Mouse (Mus musculus) brain, embryonic 14.5 days (tissue): ENCODE data around the gene Gpc4. TPM values are rescaled to one million over a fixed set of nuclear protein-coding genes. Genes with fewer than 3 reads are reported as not detected.

Source experiments
- DNase-seq: peaks from one replicate; pipeline ENCODE4 v3.0.0-alpha.2; 2011; ENCODE audit warnings: low read depth
- CTCF ChIP-seq: fragments of 200-500 bp; IDR thresholded peaks from 2 replicates; pipeline ENCODE4 v1.5.1; 2012; ENCODE audit warnings: inconsistent platforms, mild to moderate bottlenecking, moderate library complexity, borderline replicate concordance; ENCODE audit not compliant: insufficient read depth, insufficient read length; ENCODE audit errors: extremely low read depth
- POLR2A ChIP-seq: fragments of 200-500 bp; IDR thresholded peaks from 2 replicates; pipeline ENCODE4 v1.6.1; 2012; ENCODE audit warnings: mild to moderate bottlenecking, inconsistent platforms, borderline replicate concordance; ENCODE audit not compliant: poor library complexity, insufficient read depth, insufficient read length, severe bottlenecking; ENCODE audit errors: extremely low read depth
- polyA plus RNA-seq: library from polyadenylated mRNA; depleted of rRNA; stranded (reverse); fragments of >200 nt; gene quantifications from 2 replicates; pipeline ENCODE4 v1.2.3, GENCODE M21; 2012; rRNA removed

The Gpc4 gene
- polyA plus RNA-seq, 1 experiment = 15.2 TPM

- peak; percentile 73 for DNase-seq
- TF ChIP-seq POLR2A (no peak), CTCF (no peak)
Measured at GRCm38 (mm10) chrX:52086885-52087573, 78.0 kb downstream of the Gpc4 start.

GRCm38 (mm10) chrX:52083557-52083956 lies 81.5 kb downstream of the Gpc4 start:
- TF ChIP-seq CTCF (no peak), POLR2A (no peak)
- no peak for DNase-seq

GRCm38 (mm10) chrX:52072410-52072809 lies 92.6 kb downstream of the Gpc4 start:
- DNase-seq = no peak
- TF ChIP-seq CTCF = no peak
- no peak for TF ChIP-seq POLR2A

- DNase-seq = no peak
- TF ChIP-seq CTCF = no peak
- no peak for TF ChIP-seq POLR2A
Measured at GRCm38 (mm10) chrX:52053416-52053815, 111.6 kb downstream of the Gpc4 start.

- peak; percentile 43 for DNase-seq
- TF ChIP-seq POLR2A = no peak
- TF ChIP-seq CTCF = no peak
Measured at GRCm38 (mm10) chrX:52052011-52052410, 113.0 kb downstream of the Gpc4 start.

GRCm38 (mm10) chrX:52050941-52051340 lies 114.1 kb downstream of the Gpc4 start:
- DNase-seq = no peak
- no peak for TF ChIP-seq POLR2A
- no peak for TF ChIP-seq CTCF

- DNase-seq = no peak
- no peak for TF ChIP-seq CTCF
- no peak for TF ChIP-seq POLR2A
Measured at GRCm38 (mm10) chrX:52039875-52040274, 125.2 kb downstream of the Gpc4 start.

GRCm38 (mm10) chrX:52030146-52030545 lies 134.9 kb downstream of the Gpc4 start:
- DNase-seq = no peak
- TF ChIP-seq POLR2A = no peak
- no peak for TF ChIP-seq CTCF

- TF ChIP-seq CTCF = no peak
- TF ChIP-seq POLR2A = no peak
- peak; percentile 15 for DNase-seq
Measured at GRCm38 (mm10) chrX:52017660-52018059, 147.4 kb downstream of the Gpc4 start.

Other genes with a start within 250 kb of the Gpc4 start
- gene 1700080O16Rik, start 192.5 kb downstream of the Gpc4 start, polyA plus RNA-seq = not detected in 2 replicates